ENCODE assay signal across 15 mouse cellular contexts in genomic region chr19:4102626-4103025, GRCm38 (mm10). TPM values are rescaled to one million over a fixed set of nuclear protein-coding genes. Genes with fewer than 3 reads are reported as not detected.
"Had no signal": no experiment of that assay in that cellular context is flagged by ENCODE, and none has a peak within 500 bp of the region (broad histone marks: within the 10 kb centered on the region; RNA-seq: fewer than 3 reads in every experiment).

No protein-coding gene starts in this region.

- H3K4me3 ChIP-seq: kidney, embryonic 15.5 days; limb, embryonic 13.5 days; liver, embryonic 15.5 days; neural tube, embryonic 12.5 days had no signal

- DNase-seq: kidney, postnatal 14 days; left cerebral cortex, postnatal 4 days; lung, adult 2 months; lung, postnatal 36 days; midbrain, embryonic 14.5 days; thymus, adult 18-20 months; thymus, postnatal 14 days had no signal

- H3K9me3 ChIP-seq: kidney, embryonic 15.5 days; limb, embryonic 13.5 days; liver, embryonic 15.5 days; neural tube, embryonic 12.5 days had no signal

- H3K9ac ChIP-seq: kidney, embryonic 15.5 days; limb, embryonic 13.5 days; liver, embryonic 15.5 days; neural tube, embryonic 12.5 days had no signal

- H3K4me2 ChIP-seq: kidney, embryonic 15.5 days; limb, embryonic 13.5 days; liver, embryonic 15.5 days had no signal

- H3K36me3 ChIP-seq: limb, embryonic 13.5 days had no signal

- ATAC-seq: lung, postnatal 0 days had no signal

- H3K27ac ChIP-seq: kidney, embryonic 15.5 days; limb, embryonic 13.5 days; liver, embryonic 15.5 days; neural tube, embryonic 12.5 days had no signal

RNA-seq across cellular contexts. Expression of gene Cabp2, which starts 21.2 kb away (rescaled TPM):
- polyA plus RNA-seq: large intestine, adult 2 months; limb, embryonic 13.5 days; lung, postnatal 0 days; midbrain, embryonic 14.5 days; neural tube, embryonic 12.5 days; stomach, embryonic 14.5 days; urinary bladder, adult 2 months had no signal

RNA-seq across cellular contexts. Expression of gene Gpr152, which starts 37.0 kb away (rescaled TPM):
- polyA plus RNA-seq: kidney, embryonic 15.5 days; large intestine, adult 2 months; limb, embryonic 13.5 days; liver, embryonic 15.5 days; lung, postnatal 0 days; midbrain, embryonic 14.5 days; neural tube, embryonic 12.5 days; stomach, embryonic 14.5 days had no signal
